Mouse (Mus musculus): Measurements from ENCODE around the gene Pogk. TPM values are rescaled to one million over a fixed set of nuclear protein-coding genes. Genes with fewer than 3 reads are reported as not detected.

The Pogk gene
- polyA plus RNA-seq, 1 experiment, result 7.6 TPM

DNA sequence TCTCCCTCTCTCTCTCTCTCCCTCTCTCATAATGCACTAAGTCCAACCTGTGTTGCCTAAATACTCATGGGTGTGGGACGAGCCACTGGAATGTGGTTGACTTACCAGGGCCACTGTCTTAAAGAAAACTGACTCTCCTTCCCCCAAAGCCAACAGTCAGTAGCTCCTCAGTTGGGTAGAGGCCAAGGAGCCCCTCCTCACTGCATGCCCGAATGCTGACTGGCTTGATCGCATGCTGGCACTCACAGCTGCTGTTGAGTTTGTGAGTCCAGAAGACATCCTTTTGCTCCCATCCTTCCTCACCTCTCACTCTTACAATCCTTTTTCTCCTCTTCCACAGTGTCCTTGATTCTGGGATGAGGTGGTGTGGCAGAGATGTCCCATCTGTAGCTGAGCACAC lies 62.8 kb downstream of the Pogk start:
- no peak overlapping the region for H3K4me3 ChIP-seq (ENCODE audit: insufficient read depth, poor library complexity, severe bottlenecking)
- no peaks in the 10 kb centered on the region for H3K79me3 ChIP-seq (ENCODE audit: low read depth)
- TF ChIP-seq MYOG (IDR thresholded peaks at IDR 0.05; ENCODE audit: control insufficient read depth, extremely low read depth, insufficient read length), result no peak
- TF ChIP-seq FOSL1 (IDR thresholded peaks at IDR 0.05; ENCODE audit: insufficient read depth, low read length, poor library complexity, severe bottlenecking), result no peak
- TF ChIP-seq MYOD1 (IDR thresholded peaks at IDR 0.05; ENCODE audit: control insufficient read depth, insufficient read length, low read depth), result peak; percentile 12
- TF ChIP-seq CTCF (IDR thresholded peaks at IDR 0.05; ENCODE audit: control insufficient read depth, insufficient read depth, insufficient read length), result no peak
- TF ChIP-seq MAX (IDR thresholded peaks at IDR 0.05), result no peak
- TF ChIP-seq USF1 (IDR thresholded peaks at IDR 0.05; ENCODE audit: low read depth), result no peak
- H3K36me3 ChIP-seq (ENCODE audit: control insufficient read depth, insufficient read depth), result no peaks in the 10 kb centered on the region
- H3ac ChIP-seq (ENCODE audit: control insufficient read depth, insufficient read length, low read depth), result no peak overlapping the region
- H3K27me3 ChIP-seq (ENCODE audit: control insufficient read depth, insufficient read depth, insufficient read length), result no peaks in the 10 kb centered on the region
- no peaks in the 10 kb centered on the region for H3K79me2 ChIP-seq (ENCODE audit: control insufficient read depth, insufficient read depth)

- no peaks in the 10 kb centered on the region for H3K79me2 ChIP-seq (ENCODE audit: control insufficient read depth, insufficient read depth)
- no peak overlapping the region for H3K4me3 ChIP-seq (ENCODE audit: insufficient read depth, poor library complexity, severe bottlenecking)
- no peak overlapping the region for H3ac ChIP-seq (ENCODE audit: control insufficient read depth, insufficient read length, low read depth)
- H3K79me3 ChIP-seq (ENCODE audit: low read depth), result no peaks in the 10 kb centered on the region
- no peaks in the 10 kb centered on the region for H3K36me3 ChIP-seq (ENCODE audit: control insufficient read depth, insufficient read depth)
- H3K27me3 ChIP-seq (ENCODE audit: control insufficient read depth, insufficient read depth, insufficient read length), result no peaks in the 10 kb centered on the region
- TF ChIP-seq MAX (IDR thresholded peaks at IDR 0.05), result no peak
- no peak for TF ChIP-seq CEBPB (IDR thresholded peaks at IDR 0.05; ENCODE audit: low read depth)
- TF ChIP-seq MYOG (IDR thresholded peaks at IDR 0.05; ENCODE audit: control insufficient read depth, extremely low read depth, insufficient read length), result no peak
- TF ChIP-seq FOSL1 (IDR thresholded peaks at IDR 0.05; ENCODE audit: insufficient read depth, low read length, poor library complexity, severe bottlenecking), result no peak
- TF ChIP-seq MYOD1 (IDR thresholded peaks at IDR 0.05; ENCODE audit: control insufficient read depth, insufficient read length, low read depth), result no peak
- TF ChIP-seq CTCF (IDR thresholded peaks at IDR 0.05; ENCODE audit: control insufficient read depth, insufficient read depth, insufficient read length), result no peak
- no peak for TF ChIP-seq USF1 (IDR thresholded peaks at IDR 0.05; ENCODE audit: low read depth)
Observed at GRCm38 (mm10) chr1:166345602-166346001, 64.1 kb downstream of the Pogk start.

GRCm38 (mm10) chr1:166344300-166345077 lies 65.2 kb downstream of the Pogk start:
- H3K36me3 ChIP-seq (ENCODE audit: control insufficient read depth, insufficient read depth), result no peaks in the 10 kb centered on the region
- H3ac ChIP-seq (ENCODE audit: control insufficient read depth, insufficient read length, low read depth), result no peak overlapping the region
- no peaks in the 10 kb centered on the region for H3K79me3 ChIP-seq (ENCODE audit: low read depth)
- TF ChIP-seq CEBPB (IDR thresholded peaks at IDR 0.05; ENCODE audit: low read depth), result no peak
- TF ChIP-seq MYOD1 (IDR thresholded peaks at IDR 0.05; ENCODE audit: control insufficient read depth, insufficient read length, low read depth), result no peak
- TF ChIP-seq USF1 (IDR thresholded peaks at IDR 0.05; ENCODE audit: low read depth), result no peak
- TF ChIP-seq CTCF (IDR thresholded peaks at IDR 0.05; ENCODE audit: control insufficient read depth, insufficient read depth, insufficient read length), result no peak
- TF ChIP-seq FOSL1 (IDR thresholded peaks at IDR 0.05; ENCODE audit: insufficient read depth, low read length, poor library complexity, severe bottlenecking), result no peak
- TF ChIP-seq MYOG (IDR thresholded peaks at IDR 0.05; ENCODE audit: control insufficient read depth, extremely low read depth, insufficient read length), result no peak
- TF ChIP-seq MAX (IDR thresholded peaks at IDR 0.05), result no peak
- H3K27me3 ChIP-seq (ENCODE audit: control insufficient read depth, insufficient read depth, insufficient read length), result no peaks in the 10 kb centered on the region
- H3K79me2 ChIP-seq (ENCODE audit: control insufficient read depth, insufficient read depth), result no peaks in the 10 kb centered on the region
- H3K4me3 ChIP-seq (ENCODE audit: insufficient read depth, poor library complexity, severe bottlenecking), result no peak overlapping the region

DNA sequence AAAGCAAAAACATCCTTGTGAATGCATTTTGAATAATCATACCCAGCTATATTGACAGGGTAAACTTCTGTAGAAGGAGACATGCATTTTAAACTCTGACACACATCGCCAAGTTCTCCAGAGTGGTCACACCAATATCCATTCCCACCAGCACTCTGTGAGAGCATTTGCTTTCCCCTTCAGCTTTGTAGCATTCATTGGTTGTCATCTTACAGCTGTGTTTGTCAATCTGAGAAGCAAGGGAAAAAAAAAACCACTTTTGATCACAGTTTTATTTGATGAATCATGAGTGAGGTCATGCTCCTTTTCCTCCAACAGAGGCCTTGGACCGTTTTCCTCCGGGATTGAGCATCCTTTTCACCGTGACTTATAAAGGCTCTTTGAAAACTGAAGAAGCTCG lies 66.1 kb downstream of the Pogk start:
- no peak overlapping the region for H3K4me3 ChIP-seq (ENCODE audit: insufficient read depth, poor library complexity, severe bottlenecking)
- H3ac ChIP-seq (ENCODE audit: control insufficient read depth, insufficient read length, low read depth), result no peak overlapping the region
- H3K36me3 ChIP-seq (ENCODE audit: control insufficient read depth, insufficient read depth), result no peaks in the 10 kb centered on the region
- H3K79me2 ChIP-seq (ENCODE audit: control insufficient read depth, insufficient read depth), result no peaks in the 10 kb centered on the region
- no peaks in the 10 kb centered on the region for H3K27me3 ChIP-seq (ENCODE audit: control insufficient read depth, insufficient read depth, insufficient read length)
- peak; percentile 93 for TF ChIP-seq MYOD1 (IDR thresholded peaks at IDR 0.05; ENCODE audit: control insufficient read depth, insufficient read length, low read depth)
- no peak for TF ChIP-seq USF1 (IDR thresholded peaks at IDR 0.05; ENCODE audit: low read depth)
- TF ChIP-seq CEBPB (IDR thresholded peaks at IDR 0.05; ENCODE audit: low read depth), result no peak
- no peaks in the 10 kb centered on the region for H3K79me3 ChIP-seq (ENCODE audit: low read depth)

DNA sequence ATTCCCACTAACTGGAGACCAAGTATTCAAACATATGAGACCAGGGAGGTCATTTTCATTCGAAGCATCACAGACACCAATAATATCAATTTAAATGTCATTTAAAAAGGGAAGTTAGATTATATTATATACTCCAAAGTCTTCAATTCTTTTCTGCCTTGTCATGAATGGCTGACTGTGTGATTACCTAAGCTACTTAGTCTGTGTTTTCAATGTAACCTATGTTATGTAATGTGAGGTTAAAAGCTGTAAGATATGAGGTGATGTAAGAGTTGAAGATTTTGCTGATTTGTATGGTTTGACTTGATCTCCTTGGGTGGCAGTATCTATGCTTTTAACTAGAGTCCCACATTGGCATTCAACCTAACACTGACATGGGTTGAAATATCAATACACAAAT lies 67.1 kb downstream of the Pogk start:
- Histone ChIP-seq H3K4me3 (ENCODE audit: insufficient read depth, poor library complexity, severe bottlenecking) (no peak overlapping the region), H3K27me3 (ENCODE audit: control insufficient read depth, insufficient read depth, insufficient read length) (no peaks in the 10 kb centered on the region), H3K79me3 (ENCODE audit: low read depth) (no peaks in the 10 kb centered on the region), H3K79me2 (ENCODE audit: control insufficient read depth, insufficient read depth) (no peaks in the 10 kb centered on the region), H3K36me3 (ENCODE audit: control insufficient read depth, insufficient read depth) (no peaks in the 10 kb centered on the region), H3ac (ENCODE audit: control insufficient read depth, insufficient read length, low read depth) (no peak overlapping the region)
- TF ChIP-seq CTCF (IDR thresholded peaks at IDR 0.05; ENCODE audit: control insufficient read depth, insufficient read depth, insufficient read length) (no peak), MYOG (IDR thresholded peaks at IDR 0.05; ENCODE audit: control insufficient read depth, extremely low read depth, insufficient read length) (no peak), MYOD1 (IDR thresholded peaks at IDR 0.05; ENCODE audit: control insufficient read depth, insufficient read length, low read depth) (no peak), FOSL1 (IDR thresholded peaks at IDR 0.05; ENCODE audit: insufficient read depth, low read length, poor library complexity, severe bottlenecking) (no peak), CEBPB (IDR thresholded peaks at IDR 0.05; ENCODE audit: low read depth) (no peak), USF1 (IDR thresholded peaks at IDR 0.05; ENCODE audit: low read depth) (no peak), MAX (IDR thresholded peaks at IDR 0.05) (no peak)

- Histone ChIP-seq H3K79me2 (ENCODE audit: control insufficient read depth, insufficient read depth) (no peaks in the 10 kb centered on the region), H3K27me3 (ENCODE audit: control insufficient read depth, insufficient read depth, insufficient read length) (no peaks in the 10 kb centered on the region), H3K36me3 (ENCODE audit: control insufficient read depth, insufficient read depth) (no peaks in the 10 kb centered on the region), H3K79me3 (ENCODE audit: low read depth) (no peaks in the 10 kb centered on the region), H3ac (ENCODE audit: control insufficient read depth, insufficient read length, low read depth) (no peak overlapping the region), H3K4me3 (ENCODE audit: insufficient read depth, poor library complexity, severe bottlenecking) (no peak overlapping the region)
- TF ChIP-seq MYOG (IDR thresholded peaks at IDR 0.05; ENCODE audit: control insufficient read depth, extremely low read depth, insufficient read length) (no peak), CEBPB (IDR thresholded peaks at IDR 0.05; ENCODE audit: low read depth) (no peak), MYOD1 (IDR thresholded peaks at IDR 0.05; ENCODE audit: control insufficient read depth, insufficient read length, low read depth) (peak; percentile 60)
Observed at GRCm38 (mm10) chr1:166342060-166342459, 67.6 kb downstream of the Pogk start.
